Mouse (Mus musculus): ENCODE results near the gene Ttll1. TPM values are rescaled to one million over a fixed set of nuclear protein-coding genes. Genes with fewer than 3 reads are reported as not detected.

The Ttll1 gene
- total and polyA plus RNA-seq, 3 experiments: 2.5 to 9.9 (median 4.9) TPM

DNA sequence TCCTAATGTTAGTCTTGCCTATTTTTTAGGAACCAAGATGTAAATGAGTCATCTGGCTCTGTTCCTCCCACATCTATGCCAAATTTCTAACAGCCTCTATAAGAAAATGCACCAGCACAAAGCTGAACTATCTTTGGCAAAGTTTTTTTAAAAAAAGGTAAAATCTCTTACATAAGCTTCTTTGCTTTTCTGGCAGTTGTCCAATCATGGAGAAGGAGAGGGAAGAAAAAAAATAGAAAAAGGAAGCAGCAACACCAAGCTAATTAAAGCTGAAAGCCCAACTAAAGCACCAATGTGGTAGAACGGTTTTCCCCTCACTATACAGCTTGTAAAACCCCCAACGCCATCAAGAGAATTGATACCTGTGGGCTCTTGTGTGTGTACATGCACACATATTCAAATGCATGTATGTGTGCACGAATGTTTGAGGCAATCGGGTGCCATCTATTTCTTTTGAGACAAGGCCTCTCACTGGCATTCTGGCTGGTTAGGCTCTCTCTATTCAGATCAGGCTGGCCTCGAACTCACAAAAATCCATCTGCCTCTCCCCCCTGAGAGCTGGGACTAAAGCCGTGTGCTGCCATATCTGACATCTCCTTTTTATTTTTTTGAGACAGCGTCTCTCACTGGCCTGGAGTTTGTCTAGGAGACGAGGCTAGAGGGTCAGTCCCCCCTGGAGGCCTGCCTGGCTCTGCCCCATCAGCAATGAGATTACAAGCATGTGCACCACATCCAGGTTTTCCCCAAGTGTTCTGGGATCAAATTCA is 75.2 kb downstream of the Ttll1 start:
- H3K27me3 ChIP-seq (replicated peaks): no peaks in the 10 kb centered on the region
- TF ChIP-seq BHLHE40 (IDR thresholded peaks at IDR 0.05; ENCODE audit: low read depth, low read length) (peak; percentile 70), ZNF384 (IDR thresholded peaks at IDR 0.05; ENCODE audit: low read depth, low read length) (peak; percentile 88), MEF2A (IDR thresholded peaks at IDR 0.05; ENCODE audit: borderline replicate concordance, low read depth, low read length) (peak; percentile 77; the same call in 1 of the 2 replicates), TCF12 (IDR thresholded peaks at IDR 0.05; ENCODE audit: low read depth, low read length) (no peak), ELF1 (IDR thresholded peaks at IDR 0.05; ENCODE audit: low read depth, low read length) (0 out of 2 replicates have a peak, but pooled peaks have one; percentile 27), NELFE (IDR thresholded peaks at IDR 0.05; ENCODE audit: low read depth, low read length) (no peak), EP300 (IDR thresholded peaks at IDR 0.05; ENCODE audit: low read length) (peak; percentile 65), ETS1 (conservative IDR thresholded peaks at IDR 0.05; ENCODE audit: low read depth, low read length) (peak; percentile 42), IRF4 (IDR thresholded peaks at IDR 0.05; ENCODE audit: low read depth, low read length) (peak; percentile 38; the same call in 1 of the 2 replicates)
- H3K27ac ChIP-seq (ENCODE audit: insufficient read depth, low read depth): peak overlapping the region; percentile 90; the same call in 1 of the 2 replicates

DNA sequence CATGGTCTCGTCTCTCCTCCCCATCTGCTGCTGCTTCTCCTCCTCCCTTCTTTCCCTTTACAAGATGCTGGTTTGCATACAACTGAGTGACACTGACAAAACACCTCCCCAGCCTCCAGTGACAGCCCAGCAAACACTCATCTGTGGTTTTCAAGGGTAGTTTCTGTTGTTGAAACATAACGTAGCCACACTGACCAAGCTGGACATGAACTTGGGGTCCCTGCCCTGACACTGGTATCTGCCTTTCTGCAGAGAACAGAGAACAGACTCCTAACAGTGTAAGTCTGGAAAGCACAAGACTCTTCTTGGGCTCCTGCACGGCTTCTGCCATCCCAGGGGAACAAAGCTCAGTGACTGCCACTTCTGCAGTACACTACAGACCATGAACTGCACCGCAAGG is 76.0 kb downstream of the Ttll1 start:
- Histone ChIP-seq H3K9ac (ENCODE audit: insufficient read depth, low read depth) (peak overlapping the region; percentile 43; the same call in 1 of the 2 replicates), H3K4me3 (replicated peaks in 1 of 3; ENCODE audit: low read depth in 2 of 3, low read length in 2 of 3, poor library complexity in 1 of 3) (peak overlapping the region; percentile 29 to 37 (median 35)), H3K9me3 (replicated peaks; ENCODE audit: low read length) (no peaks in the 10 kb centered on the region), H3K4me2 (ENCODE audit: insufficient read depth, low read depth, poor library complexity, severe bottlenecking) (peak overlapping the region; percentile 91), H3K36me3 (replicated peaks in 1 of 2; ENCODE audit: control insufficient read depth in 1 of 2, insufficient read depth in 1 of 2, low read length in 1 of 2) (peaks cover 0 to 2% of the 10 kb centered on the region in 2 experiments), H3K79me2 (replicated peaks; ENCODE audit: control insufficient read depth, extremely low read depth, insufficient read depth, poor library complexity, severe bottlenecking) (peaks cover 26% of the 10 kb centered on the region), H3K27ac (ENCODE audit: insufficient read depth, low read depth) (peak overlapping the region; percentile 90), H3K4me1 (ENCODE audit: control insufficient read depth in 1 of 2, insufficient read depth in 2 of 2) (peaks cover 25 to 64% of the 10 kb centered on the region in 2 experiments), H3K27me3 (replicated peaks) (no peaks in the 10 kb centered on the region)
- dilution Hi-C loops (cut with MboI; ENCODE audit: extremely low pct_ligation_motif_present, extremely low pct_unique_long_range_greater_than_20kb, low sequenced_read_pairs): no loop called here
- TF ChIP-seq NRF1 (IDR thresholded peaks at IDR 0.05; ENCODE audit: low read depth, low read length): 0 out of 2 replicates have a peak, but pooled peaks have one; percentile 23
- TF ChIP-seq SIN3A (IDR thresholded peaks at IDR 0.05; ENCODE audit: low read length): peak; percentile 76
- TF ChIP-seq BHLHE40 (IDR thresholded peaks at IDR 0.05; ENCODE audit: low read depth, low read length): peak; percentile 46; the same call in 1 of the 2 replicates
- no peak for TF ChIP-seq RAD21 (IDR thresholded peaks at IDR 0.05; ENCODE audit: low read depth, low read length)
- peak; percentile 48; the same call in 1 of the 2 replicates for TF ChIP-seq MXI1 (IDR thresholded peaks at IDR 0.05; ENCODE audit: low read depth, low read length)
- peak; percentile 37; the same call in 1 of the 2 replicates for TF ChIP-seq CHD1 (IDR thresholded peaks at IDR 0.05; ENCODE audit: low read depth, low read length)
- TF ChIP-seq MAX (IDR thresholded peaks at IDR 0.05; ENCODE audit: low read length): peak; percentile 39
- TF ChIP-seq TCF12 (IDR thresholded peaks at IDR 0.05; ENCODE audit: low read depth, low read length): peak; percentile 46; the same call in 1 of the 2 replicates
- TF ChIP-seq ZMIZ1 (IDR thresholded peaks at IDR 0.05; ENCODE audit: low read depth, low read length): peak; percentile 62
- TF ChIP-seq JUN (IDR thresholded peaks at IDR 0.05; ENCODE audit: insufficient read depth, low read depth, low read length): no peak
- no peak for TF ChIP-seq ZNF384 (IDR thresholded peaks at IDR 0.05; ENCODE audit: low read depth, low read length)
- TF ChIP-seq TBP (conservative IDR thresholded peaks at IDR 0.05; ENCODE audit: low read depth, low read length): 0 out of 2 replicates have a peak, but pooled peaks have one; percentile 41
- peak; percentile 44 for TF ChIP-seq ETS1 (conservative IDR thresholded peaks at IDR 0.05; ENCODE audit: low read depth, low read length)
- TF ChIP-seq NELFE (IDR thresholded peaks at IDR 0.05; ENCODE audit: low read depth, low read length): no peak
- TF ChIP-seq IRF4 (IDR thresholded peaks at IDR 0.05; ENCODE audit: low read depth, low read length): peak; percentile 56
- TF ChIP-seq MAFK (IDR thresholded peaks at IDR 0.05; ENCODE audit: insufficient replicate concordance, low read length): 0 out of 2 replicates have a peak, but pooled peaks have one; percentile 23
- 0 out of 2 replicates have a peak, but pooled peaks have one; percentile 28 for TF ChIP-seq MEF2A (IDR thresholded peaks at IDR 0.05; ENCODE audit: borderline replicate concordance, low read depth, low read length)
- TF ChIP-seq E2F4 (IDR thresholded peaks at IDR 0.05; ENCODE audit: insufficient replicate concordance, low read depth, low read length): no peak
- TF ChIP-seq ELF1 (IDR thresholded peaks at IDR 0.05; ENCODE audit: low read depth, low read length): peak; percentile 23; the same call in 1 of the 2 replicates
- peak; percentile 21; the same call in 1 of the 2 replicates for TF ChIP-seq HCFC1 (IDR thresholded peaks at IDR 0.05; ENCODE audit: low read depth, low read length)
- TF ChIP-seq EP300 (IDR thresholded peaks at IDR 0.05; ENCODE audit: low read length): peak; percentile 46; the same call in 1 of the 2 replicates
- TF ChIP-seq CHD2 (IDR thresholded peaks at IDR 0.05; ENCODE audit: low read length): peak; percentile 16; the same call in 1 of the 2 replicates
- TF ChIP-seq ZKSCAN1 (IDR thresholded peaks at IDR 0.05; ENCODE audit: borderline replicate concordance, low read depth, low read length): no peak
- 0 out of 2 replicates have a peak, but pooled peaks have one; percentile 19 for TF ChIP-seq JUND (conservative IDR thresholded peaks at IDR 0.05; ENCODE audit: low read depth, low read length)
- in situ Hi-C loops (cut with MboI; ENCODE audit: low pct_ligation_motif_present, low pct_unique_long_range_greater_than_20kb, low sequenced_read_pairs): no loop called here
- DNase-seq (ENCODE audit: extremely low read depth): peak; percentile 68

More for the DNA sequence above, 75.2 kb downstream of the Ttll1 start:
- Histone ChIP-seq H3K9me3 (replicated peaks; ENCODE audit: low read length) (no peaks in the 10 kb centered on the region), H3K36me3 (replicated peaks in 1 of 2; ENCODE audit: control insufficient read depth in 1 of 2, insufficient read depth in 1 of 2, low read length in 1 of 2) (peaks cover 0 to 2% of the 10 kb centered on the region in 2 experiments), H3K9ac (ENCODE audit: insufficient read depth, low read depth) (peak overlapping the region; percentile 43; the same call in 1 of the 2 replicates), H3K4me3 (replicated peaks in 1 of 3; ENCODE audit: low read depth in 2 of 3, low read length in 2 of 3, poor library complexity in 1 of 3) (no peak overlapping the region), H3K4me2 (ENCODE audit: insufficient read depth, low read depth, poor library complexity, severe bottlenecking) (peak overlapping the region; percentile 91), H3K4me1 (ENCODE audit: control insufficient read depth in 1 of 2, insufficient read depth in 2 of 2) (peaks cover 22 to 64% of the 10 kb centered on the region in 2 experiments), H3K79me2 (replicated peaks; ENCODE audit: control insufficient read depth, extremely low read depth, insufficient read depth, poor library complexity, severe bottlenecking) (peaks cover 22% of the 10 kb centered on the region)
- in situ Hi-C loops (cut with MboI; ENCODE audit: low pct_ligation_motif_present, low pct_unique_long_range_greater_than_20kb, low sequenced_read_pairs): no loop called here
- peak; percentile 54 for DNase-seq (ENCODE audit: extremely low read depth)
- dilution Hi-C loops (cut with MboI; ENCODE audit: extremely low pct_ligation_motif_present, extremely low pct_unique_long_range_greater_than_20kb, low sequenced_read_pairs): no loop called here
